Mouse (Mus musculus) adrenal gland, adult 8-10 months (tissue): ENCODE measurements around the gene Maf. TPM values are rescaled to one million over a fixed set of nuclear protein-coding genes. Genes with fewer than 3 reads are reported as not detected.

ENCODE experiments used
- DNase-seq: peaks from one replicate; pipeline ENCODE4 v3.0.0; 2022
- total RNA-seq, 4 experiments: library from RNA; stranded (reverse); gene quantifications; 2 replicates each; pipeline ENCODE4 v1.2.4; 2022

The Maf gene
- 10 to 100 TPM; 21.3 to 29.8 (median 21.9) TPM for total RNA-seq

DNA sequence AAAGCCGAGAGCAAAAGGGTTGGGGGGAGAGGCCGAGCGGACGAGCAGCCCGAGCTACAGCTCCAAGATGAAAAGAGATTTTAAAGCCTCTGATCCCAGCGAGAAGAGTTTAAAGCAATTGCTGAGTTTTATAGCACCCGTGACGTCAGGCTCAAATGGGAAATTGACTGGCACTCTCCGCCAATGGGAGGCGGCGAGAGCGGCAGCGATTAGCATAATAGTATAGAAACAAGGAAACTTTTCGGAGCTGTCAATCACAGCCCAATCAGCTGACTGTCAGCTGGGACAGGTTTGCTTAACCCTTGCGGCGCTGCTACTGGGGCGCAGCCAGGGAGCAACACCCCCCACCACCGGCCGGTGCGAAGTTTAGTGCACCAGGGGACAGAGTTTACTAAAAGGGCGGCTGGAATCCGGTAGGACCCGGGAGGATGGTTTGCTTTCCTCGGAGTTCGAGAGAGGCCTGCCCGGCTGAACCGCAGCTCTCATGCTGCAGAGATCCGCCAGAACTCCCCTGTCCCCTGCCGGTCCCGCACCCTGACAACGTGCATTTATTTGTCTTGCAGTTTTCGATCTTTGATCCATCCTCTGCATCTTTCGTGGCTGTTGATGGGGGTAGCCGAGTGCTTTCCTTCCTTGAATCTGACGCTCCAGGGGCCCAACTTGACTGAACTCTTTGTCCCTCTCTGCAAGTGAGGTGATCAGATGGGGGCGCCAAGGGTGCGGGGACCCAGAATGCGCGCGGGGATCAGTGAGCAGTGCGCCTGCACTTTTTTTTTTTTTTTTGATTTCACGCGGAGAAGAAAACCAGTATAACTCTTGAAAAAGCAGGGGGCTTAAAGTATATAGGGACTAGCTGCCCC, at the start of gene Maf:
Gene Maf, minus strand, starts transcription at position 64 of the 860 bp plus-strand sequence.
- DNase-seq = peak; percentile 92

GRCm38 (mm10) chr8:115756965-115757364, 49.4 kb upstream of the Maf start:
- no peak for DNase-seq

GRCm38 (mm10) chr8:115756027-115756426, 48.4 kb upstream of the Maf start:
- no peak for DNase-seq

DNA sequence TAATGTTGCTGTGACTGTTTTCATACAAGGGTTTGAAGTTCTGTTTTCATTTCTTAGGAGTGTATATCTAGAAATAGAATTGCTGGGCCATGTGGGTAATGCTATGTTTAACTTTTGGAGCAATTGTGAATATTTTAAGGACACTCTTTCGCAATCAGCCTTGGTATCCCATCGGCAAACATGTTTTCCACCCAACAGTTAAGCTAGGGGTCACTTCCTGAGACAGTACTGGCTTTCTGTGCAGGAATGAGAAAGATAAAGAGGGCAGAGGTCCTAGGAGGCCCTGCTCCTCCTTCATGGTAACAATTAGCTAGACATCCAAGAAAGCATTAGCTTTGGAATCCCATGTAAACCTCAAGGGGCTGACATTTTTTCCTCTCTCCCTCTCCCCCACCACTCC, 47.1 kb upstream of the Maf start:
- no peak for DNase-seq

- no peak for DNase-seq
These were observed 46.2 kb upstream of the Maf start for GRCm38 (mm10) chr8:115753801-115754200.

- DNase-seq = no peak
These were observed 39.8 kb upstream of the Maf start for GRCm38 (mm10) chr8:115747426-115747825.

DNA sequence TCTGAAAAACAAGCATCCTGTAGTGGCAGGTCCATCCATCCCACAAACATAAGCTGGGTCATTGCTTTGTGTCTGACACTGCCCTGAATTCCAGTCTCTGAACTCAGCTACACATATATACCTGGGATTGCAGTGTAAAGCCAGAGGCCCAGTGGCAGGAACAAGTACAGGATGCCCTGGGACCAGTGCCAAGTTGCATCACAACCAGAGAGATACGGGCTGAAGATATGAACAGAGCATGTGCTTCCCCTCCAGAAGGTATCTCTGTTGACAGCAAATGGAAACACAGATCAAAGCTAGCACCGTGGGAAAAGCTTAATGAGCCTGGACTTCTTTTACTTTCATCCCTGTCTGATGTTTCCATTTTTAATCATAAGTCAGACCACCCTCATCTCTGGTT, 38.1 kb upstream of the Maf start:
- no peak for DNase-seq

DNA sequence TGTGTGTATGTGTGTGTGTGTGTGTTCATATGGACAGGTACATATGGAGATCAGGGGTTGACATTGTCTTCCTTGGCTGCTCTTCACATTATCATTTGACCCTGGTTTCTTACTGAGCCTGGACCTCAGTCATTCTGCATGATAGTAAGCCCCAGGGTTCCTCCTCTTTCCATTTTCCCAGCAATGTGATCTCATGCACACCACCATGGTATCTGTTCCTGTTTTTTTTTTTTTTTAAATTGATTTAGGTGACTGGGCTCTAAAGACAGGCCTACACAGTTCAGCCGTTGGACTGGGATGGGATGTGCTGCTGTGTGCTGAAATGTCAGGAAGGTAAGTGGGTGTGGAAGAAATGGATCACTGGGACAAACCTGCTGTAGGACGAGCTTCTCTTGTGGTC, 35.8 kb upstream of the Maf start:
- DNase-seq = no peak

DNA sequence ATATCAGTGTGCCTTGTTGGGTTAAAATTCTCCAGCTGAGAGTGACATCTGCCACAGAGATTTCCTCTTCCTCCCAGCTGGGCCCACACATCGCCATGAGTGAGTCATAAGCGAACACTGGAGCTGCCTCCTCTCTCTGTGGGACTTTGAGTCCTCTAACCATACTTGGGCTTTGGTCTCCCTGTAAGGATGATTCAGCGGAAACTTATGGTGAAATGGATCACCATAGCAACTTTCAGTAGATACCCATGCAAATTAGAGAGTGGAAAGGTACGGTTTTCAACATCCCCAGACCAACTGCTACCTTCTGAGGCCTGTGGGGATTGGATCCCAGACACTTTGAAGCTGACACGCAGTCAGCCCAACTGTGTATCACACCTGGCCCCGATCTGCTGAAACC, 35.1 kb upstream of the Maf start:
- no peak for DNase-seq

DNA sequence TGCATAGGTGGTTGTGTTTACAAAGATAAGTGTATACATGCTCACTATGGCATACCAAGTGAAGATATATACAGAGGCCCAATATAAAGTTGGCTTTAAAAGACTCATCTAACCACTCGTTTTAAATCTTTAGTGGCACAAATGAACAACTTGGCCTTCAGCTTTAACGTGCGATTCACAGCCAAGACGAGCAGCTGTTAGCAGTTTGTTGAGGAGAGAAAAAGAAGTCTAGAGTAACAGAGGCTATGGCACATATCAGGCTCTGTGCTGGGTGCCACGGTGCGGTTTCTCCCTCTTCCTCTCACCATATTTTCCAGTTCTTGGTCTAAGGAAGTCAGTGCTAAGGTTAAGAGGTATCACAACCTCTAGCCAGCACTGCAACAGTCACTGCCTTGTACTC, 34.4 kb upstream of the Maf start:
- DNase-seq = no peak

- DNase-seq = no peak
These were observed 32.2 kb upstream of the Maf start for GRCm38 (mm10) chr8:115739756-115740155.

- no peak for DNase-seq
These were observed 24.8 kb upstream of the Maf start for GRCm38 (mm10) chr8:115732401-115732800.

DNA sequence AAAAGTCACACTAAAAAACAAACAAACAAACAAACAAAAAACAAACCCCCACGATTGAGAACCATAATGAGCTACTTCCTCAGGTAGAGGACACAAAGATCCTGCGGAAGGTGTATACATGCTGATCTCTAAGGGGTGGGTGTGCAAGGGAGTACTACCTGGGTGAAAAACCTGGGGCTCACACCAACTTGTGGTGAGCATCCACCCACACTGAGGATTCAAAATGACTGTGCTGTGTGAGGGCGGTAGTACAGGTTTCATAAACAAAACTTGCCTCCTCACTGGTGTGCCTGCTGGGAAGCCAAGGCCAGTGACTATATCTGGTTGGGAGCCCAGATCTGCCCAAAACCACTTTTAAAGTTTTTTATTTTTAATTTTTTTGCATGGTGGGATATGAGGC, 19.2 kb upstream of the Maf start:
- DNase-seq = no peak

- no peak for DNase-seq
These were observed 18.6 kb upstream of the Maf start for GRCm38 (mm10) chr8:115726231-115726630.

- peak; percentile 63 for DNase-seq
These were observed 11.5 kb upstream of the Maf start for GRCm38 (mm10) chr8:115719126-115719525.

- DNase-seq = peak; percentile 73
These were observed 11.0 kb upstream of the Maf start for GRCm38 (mm10) chr8:115718621-115719020.

GRCm38 (mm10) chr8:115715262-115715661, 7.7 kb upstream of the Maf start:
- DNase-seq = no peak

DNA sequence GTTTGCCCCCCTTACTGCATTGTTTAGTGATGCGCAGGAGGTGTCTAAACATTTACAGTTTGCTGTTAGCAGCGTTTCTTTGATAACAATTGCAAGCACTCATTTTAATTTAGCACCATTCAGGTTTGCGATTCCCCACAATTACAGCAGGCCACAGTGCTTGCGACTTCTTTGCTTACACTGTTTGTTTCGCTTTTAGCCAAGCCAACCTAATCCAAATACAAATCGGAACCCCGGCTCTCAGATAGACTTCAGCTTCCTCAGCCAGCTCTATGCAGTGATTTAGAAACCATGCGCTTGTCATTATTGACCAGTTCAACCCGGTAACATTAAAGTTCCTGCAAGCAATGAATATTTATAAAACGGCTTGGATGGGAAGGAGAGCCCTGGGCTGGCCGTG, 3.5 kb upstream of the Maf start:
- DNase-seq = no peak

DNA sequence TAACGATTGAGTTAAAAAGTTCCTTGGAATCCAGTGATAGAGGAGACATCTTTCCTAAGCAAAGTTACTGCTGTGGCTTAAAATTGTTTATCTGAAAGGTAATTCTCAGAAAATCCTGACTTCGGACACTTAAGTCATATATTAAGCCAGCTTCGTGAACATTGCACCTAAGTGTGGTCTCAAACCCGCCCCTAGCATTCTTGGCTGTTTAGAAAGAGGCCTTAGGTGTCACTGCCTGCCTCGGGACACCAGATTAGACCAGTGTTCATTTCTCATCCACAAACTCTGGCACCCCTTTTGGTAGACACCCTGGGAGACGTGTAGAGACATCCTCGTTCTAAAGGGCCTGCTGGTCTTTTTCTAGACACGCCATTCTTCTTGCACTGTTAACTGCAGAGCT, 2.3 kb upstream of the Maf start:
- DNase-seq = no peak

GRCm38 (mm10) chr8:115708936-115709780, 1.6 kb upstream of the Maf start:
- DNase-seq = peak; percentile 62

- DNase-seq = peak; percentile 57
These were observed 498 bp downstream of the Maf start for GRCm38 (mm10) chr8:115706861-115707730.

DNA sequence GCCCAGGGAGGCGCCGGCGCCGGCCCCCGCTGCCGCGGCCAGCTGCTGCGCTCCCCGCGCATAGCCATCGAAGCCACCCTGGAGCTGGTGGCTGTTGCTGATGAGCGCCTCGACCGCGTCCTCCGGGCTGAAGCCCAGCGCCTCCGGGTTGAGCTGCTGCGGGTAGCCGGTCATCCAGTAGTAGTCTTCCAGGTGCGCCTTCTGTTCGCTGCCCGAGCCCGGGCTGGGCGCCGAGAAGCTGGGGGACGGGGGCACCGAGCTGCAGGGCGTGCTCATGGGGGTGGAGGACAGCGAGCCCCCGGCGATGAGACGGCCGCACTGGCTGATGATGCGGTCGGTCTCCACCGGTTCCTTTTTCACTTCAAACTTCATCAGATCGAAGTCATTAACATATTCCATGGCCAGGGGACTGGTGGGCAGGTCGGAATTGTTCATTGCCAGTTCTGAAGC, 1.2 kb downstream of the Maf start:
- DNase-seq = no peak
